Mouse (Mus musculus): ENCODE results near the gene Polr3b.

DNA sequence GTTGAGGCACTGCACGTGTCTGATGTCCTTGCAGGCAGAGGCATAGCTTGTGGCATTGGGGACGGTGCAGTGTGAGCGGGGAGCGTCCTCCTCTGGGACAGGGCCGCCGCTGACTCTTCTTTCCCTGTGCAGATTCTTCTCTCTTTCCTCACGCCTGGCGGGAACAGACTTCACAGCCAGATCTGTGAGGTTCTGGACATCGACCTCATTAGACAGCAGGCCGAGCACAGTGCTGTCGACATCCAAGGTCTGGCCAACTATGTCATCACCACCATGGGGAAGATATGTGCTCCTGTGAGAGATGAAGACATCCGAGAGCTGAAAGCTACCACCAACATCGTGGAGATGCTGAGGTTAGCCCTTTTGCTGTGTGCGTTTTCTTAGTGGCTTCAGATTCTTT, 31.1 kb upstream of the Polr3b start:
- TF ChIP-seq CTCF (IDR thresholded peaks at IDR 0.05; ENCODE audit: low read depth) = no peak
- TF ChIP-seq EP300 (IDR thresholded peaks at IDR 0.05; ENCODE audit: low read depth) = no peak

All from liver, postnatal 0 days (tissue).